Mouse (Mus musculus) urinary bladder, postnatal 36 days (tissue): ENCODE data around the gene Fyb.
"Not testable (repeated sequence)": the region's sequence is repeated elsewhere in the genome, so short reads cannot be mapped to it uniquely, and the experiment has no call there.

Experiments
- DNase-seq, 2 experiments: peaks; one replicate each; pipeline ENCODE4 v3.0.0; 2022; ENCODE audit warnings: low spot score in 2 of 2, mixed read lengths in 1 of 2

The Fyb gene

GRCm38 (mm10) chr15:6562161-6562560 lies 39.5 kb downstream of the Fyb start:
- DNase-seq = no peak

GRCm38 (mm10) chr15:6562629-6563028 lies 40.0 kb downstream of the Fyb start:
- DNase-seq = no peak

GRCm38 (mm10) chr15:6564977-6565421 lies 42.3 kb downstream of the Fyb start:
- DNase-seq = peak; percentile 20 to 38

- no peak for DNase-seq
Measured at GRCm38 (mm10) chr15:6565873-6566272, 43.2 kb downstream of the Fyb start.

GRCm38 (mm10) chr15:6567993-6568392 lies 45.3 kb downstream of the Fyb start:
- no peak for DNase-seq

- no peak for DNase-seq
Measured at GRCm38 (mm10) chr15:6568605-6569004, 46.0 kb downstream of the Fyb start.

- DNase-seq = no peak
Measured at GRCm38 (mm10) chr15:6569074-6569473, 46.4 kb downstream of the Fyb start.

GRCm38 (mm10) chr15:6570164-6570861 lies 47.7 kb downstream of the Fyb start:
- DNase-seq = no peak

GRCm38 (mm10) chr15:6570876-6571275 lies 48.2 kb downstream of the Fyb start:
- DNase-seq = peak; percentile 45 to 59

GRCm38 (mm10) chr15:6574283-6574960 lies 51.8 kb downstream of the Fyb start:
- DNase-seq = no peak

- DNase-seq = no peak
Measured at GRCm38 (mm10) chr15:6577971-6578370, 55.3 kb downstream of the Fyb start.

- DNase-seq = no peak
Measured at GRCm38 (mm10) chr15:6578654-6579053, 56.0 kb downstream of the Fyb start.

- no peak for DNase-seq
Measured at GRCm38 (mm10) chr15:6579194-6579768, 56.6 kb downstream of the Fyb start.

GRCm38 (mm10) chr15:6579769-6580261 lies 57.2 kb downstream of the Fyb start:
- no peak for DNase-seq

- no peak for DNase-seq
Measured at GRCm38 (mm10) chr15:6584645-6585044, 62.0 kb downstream of the Fyb start.

GRCm38 (mm10) chr15:6586351-6586750 lies 63.7 kb downstream of the Fyb start:
- not testable (repeated sequence) for DNase-seq

GRCm38 (mm10) chr15:6587526-6587925 lies 64.9 kb downstream of the Fyb start:
- no peak for DNase-seq

GRCm38 (mm10) chr15:6588192-6588591 lies 65.5 kb downstream of the Fyb start:
- DNase-seq = no peak

GRCm38 (mm10) chr15:6590846-6591451 lies 68.3 kb downstream of the Fyb start:
- no peak for DNase-seq

GRCm38 (mm10) chr15:6591527-6591926 lies 68.9 kb downstream of the Fyb start:
- no peak for DNase-seq

GRCm38 (mm10) chr15:6592561-6593253 lies 70.1 kb downstream of the Fyb start:
- no peak for DNase-seq

GRCm38 (mm10) chr15:6593254-6593623 lies 70.6 kb downstream of the Fyb start:
- DNase-seq = no peak
